Mouse (Mus musculus) megakaryocyte, embryonic 14.5 days (primary cell): ENCODE measurements around the gene Egfl7.

ENCODE experiments used
- FLI1 ChIP-seq: IDR thresholded peaks from 2 replicates; pipeline ENCODE4 v1.6.1; 2012; ENCODE audit warnings: low read length, inconsistent platforms, mixed read lengths
- GATA1 ChIP-seq: IDR thresholded peaks from 3 replicates; pipeline ENCODE4 v1.6.1; 2012; ENCODE audit warnings: mixed read lengths, low read length, inconsistent platforms, borderline replicate concordance

GRCm38 (mm10) chr2:26539516-26539915 is 40.3 kb upstream of the Egfl7 start:
- TF ChIP-seq GATA1 (no peak), FLI1 (no peak)
